Mouse (Mus musculus) E14TG2a.4 (cell line): ENCODE measurements around the gene Zkscan5.

ENCODE experiments used
- CTCF ChIP-seq: conservative IDR thresholded peaks from 2 replicates; pipeline ENCODE4 v1.5.1; 2014; ENCODE audit warnings: low read length
- POU5F1 ChIP-seq: IDR thresholded peaks from 2 replicates; pipeline ENCODE4 v1.6.1; 2014; ENCODE audit warnings: low read length, borderline replicate concordance

GRCm38 (mm10) chr5:145222840-145223239 lies 18.5 kb downstream of the Zkscan5 start:
- TF ChIP-seq CTCF, result no peak
- TF ChIP-seq POU5F1, result no peak
